Mouse (Mus musculus) megakaryocyte, embryonic 14.5 days (primary cell): Measurements from ENCODE around the gene Tmtc1. TPM values are rescaled to one million over a fixed set of nuclear protein-coding genes. Genes with fewer than 3 reads are reported as not detected.

Experiments
- H3K27me3 ChIP-seq: replicated peaks from 2 replicates; pipeline ENCODE3; 2012; ENCODE audit warnings: inconsistent platforms
- H3K36me3 ChIP-seq: replicated peaks from 2 replicates; pipeline ENCODE3; 2012; ENCODE audit warnings: low read length, inconsistent platforms, mixed read lengths
- H3K4me1 ChIP-seq: 2 replicates; pipeline ENCODE4 v1.6.1; 2012; ENCODE audit warnings: inconsistent platforms
- H3K4me3 ChIP-seq: replicated peaks from 2 replicates; pipeline ENCODE3; 2012; ENCODE audit warnings: moderate library complexity, mild to moderate bottlenecking, inconsistent platforms
- H3K9me3 ChIP-seq: 2 replicates; pipeline ENCODE4 v1.6.1; 2012; ENCODE audit warnings: inconsistent platforms
- FLI1 ChIP-seq: IDR thresholded peaks from 2 replicates; pipeline ENCODE4 v1.6.1; 2012; ENCODE audit warnings: low read length, inconsistent platforms, mixed read lengths
- GATA1 ChIP-seq: IDR thresholded peaks from 3 replicates; pipeline ENCODE4 v1.6.1; 2012; ENCODE audit warnings: mixed read lengths, low read length, inconsistent platforms, borderline replicate concordance
- polyA plus RNA-seq: library from polyadenylated mRNA; stranded (reverse); fragments of >175 nt; gene quantifications from 2 replicates; pipeline ENCODE4 v1.2.3, GENCODE M21; 2012; ENCODE audit warnings: low replicate concordance; ENCODE audit not compliant: insufficient read depth

The Tmtc1 gene
- polyA plus RNA-seq, 1 experiment, result not detected

- H3K36me3 ChIP-seq, result peaks cover 78% of the 10 kb centered on the region
- H3K4me1 ChIP-seq, result peaks cover 27% of the 10 kb centered on the region
- no peak for TF ChIP-seq FLI1
- TF ChIP-seq GATA1, result no peak
- no peaks in the 10 kb centered on the region for H3K27me3 ChIP-seq
- H3K4me3 ChIP-seq, result no peak overlapping the region
- H3K9me3 ChIP-seq, result no peaks in the 10 kb centered on the region
These were observed 239.1 kb downstream of the Tmtc1 start for GRCm38 (mm10) chr6:148205134-148205533.

GRCm38 (mm10) chr6:148199729-148200128 lies 244.5 kb downstream of the Tmtc1 start:
- Histone ChIP-seq H3K36me3 (peaks cover 98% of the 10 kb centered on the region), H3K9me3 (no peaks in the 10 kb centered on the region), H3K4me1 (peaks cover 3% of the 10 kb centered on the region; the same call in 1 of the 2 replicates), H3K27me3 (no peaks in the 10 kb centered on the region), H3K4me3 (no peak overlapping the region)
- TF ChIP-seq GATA1, result no peak
- TF ChIP-seq FLI1, result no peak

GRCm38 (mm10) chr6:148199177-148199576 lies 245.0 kb downstream of the Tmtc1 start:
- TF ChIP-seq GATA1, result no peak
- no peak for TF ChIP-seq FLI1
- H3K27me3 ChIP-seq, result no peaks in the 10 kb centered on the region
- H3K36me3 ChIP-seq, result peaks cover 99% of the 10 kb centered on the region
- H3K4me3 ChIP-seq, result no peak overlapping the region
- peaks cover 8% of the 10 kb centered on the region for H3K4me1 ChIP-seq
- no peaks in the 10 kb centered on the region for H3K9me3 ChIP-seq

GRCm38 (mm10) chr6:148193972-148194701 lies 250.1 kb downstream of the Tmtc1 start:
- Histone ChIP-seq H3K27me3 (no peaks in the 10 kb centered on the region), H3K4me1 (peaks cover 15% of the 10 kb centered on the region), H3K36me3 (peaks cover 97% of the 10 kb centered on the region), H3K9me3 (no peaks in the 10 kb centered on the region), H3K4me3 (no peak overlapping the region)
- TF ChIP-seq GATA1, result no peak

GRCm38 (mm10) chr6:148185694-148186093 lies 258.5 kb downstream of the Tmtc1 start:
- Histone ChIP-seq H3K36me3 (peaks cover 98% of the 10 kb centered on the region), H3K27me3 (no peaks in the 10 kb centered on the region), H3K4me1 (no peaks in the 10 kb centered on the region), H3K4me3 (no peak overlapping the region), H3K9me3 (no peaks in the 10 kb centered on the region)
- TF ChIP-seq FLI1 (no peak), GATA1 (no peak)

Other genes with a start within 250 kb of the Tmtc1 start
- gene Ergic2, start 232.0 kb downstream of the Tmtc1 start, polyA plus RNA-seq, result 7.0 TPM in 1 of 2 replicates, not detected in the other